Mouse (Mus musculus): ENCODE results near the gene Pdap1. TPM values are rescaled to one million over a fixed set of nuclear protein-coding genes. Genes with fewer than 3 reads are reported as not detected.
"Not testable (repeated sequence)": the region's sequence is repeated elsewhere in the genome, so short reads cannot be mapped to it uniquely, and the experiment has no call there.

Pdap1 gene
- polyA plus RNA-seq, 1 experiment = 136 TPM

- Histone ChIP-seq H3K36me3 (ENCODE audit: control insufficient read depth, insufficient read depth) (peaks cover 74% of the 10 kb centered on the region), H3K79me3 (ENCODE audit: low read depth) (no peaks in the 10 kb centered on the region), H3ac (ENCODE audit: control insufficient read depth, insufficient read length, low read depth) (no peak overlapping the region), H3K4me3 (ENCODE audit: insufficient read depth, poor library complexity, severe bottlenecking) (no peak overlapping the region), H3K27me3 (ENCODE audit: control insufficient read depth, insufficient read depth, insufficient read length) (no peaks in the 10 kb centered on the region), H3K79me2 (ENCODE audit: control insufficient read depth, insufficient read depth) (no peaks in the 10 kb centered on the region)
- TF ChIP-seq USF1 (IDR thresholded peaks at IDR 0.05; ENCODE audit: low read depth) = no peak
- TF ChIP-seq MAX (IDR thresholded peaks at IDR 0.05) = no peak
- no peak for TF ChIP-seq MYOD1 (IDR thresholded peaks at IDR 0.05; ENCODE audit: control insufficient read depth, insufficient read length, low read depth)
- TF ChIP-seq CEBPB (IDR thresholded peaks at IDR 0.05; ENCODE audit: low read depth) = no peak
- TF ChIP-seq CTCF (IDR thresholded peaks at IDR 0.05; ENCODE audit: control insufficient read depth, insufficient read depth, insufficient read length) = no peak
- TF ChIP-seq FOSL1 (IDR thresholded peaks at IDR 0.05; ENCODE audit: insufficient read depth, low read length, poor library complexity, severe bottlenecking) = no peak
- no peak for TF ChIP-seq MYOG (IDR thresholded peaks at IDR 0.05; ENCODE audit: control insufficient read depth, extremely low read depth, insufficient read length)
These were observed 37.3 kb downstream of the Pdap1 start for GRCm38 (mm10) chr5:145102706-145103105.

DNA sequence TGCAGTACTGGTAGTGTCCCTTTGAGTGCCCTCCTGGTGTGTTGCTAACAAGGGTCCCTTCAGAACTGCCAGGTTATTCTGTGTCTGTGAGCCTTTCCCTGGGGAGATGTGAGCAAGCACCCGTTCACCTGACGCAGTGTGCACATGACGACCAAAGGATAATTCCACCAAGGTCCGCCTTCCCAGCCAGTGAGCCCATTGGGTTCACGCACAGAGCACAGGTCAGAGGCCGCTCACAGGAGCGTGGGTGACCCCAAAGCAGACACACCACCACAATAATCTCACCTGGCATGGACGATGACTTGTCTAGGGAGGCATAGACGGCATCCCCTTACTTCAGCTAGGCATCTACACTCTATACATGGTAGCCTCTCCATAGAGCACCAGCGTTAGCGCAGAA lies 38.6 kb downstream of the Pdap1 start:
- H3K36me3 ChIP-seq (ENCODE audit: control insufficient read depth, insufficient read depth) = peaks cover 81% of the 10 kb centered on the region
- not testable (repeated sequence) for H3K79me2 ChIP-seq (ENCODE audit: control insufficient read depth, insufficient read depth); H3K79me3 ChIP-seq (ENCODE audit: low read depth); H3K27me3 ChIP-seq (ENCODE audit: control insufficient read depth, insufficient read depth, insufficient read length); H3K4me3 ChIP-seq (ENCODE audit: insufficient read depth, poor library complexity, severe bottlenecking); H3ac ChIP-seq (ENCODE audit: control insufficient read depth, insufficient read length, low read depth)

- no peaks in the 10 kb centered on the region for H3K79me3 ChIP-seq (ENCODE audit: low read depth)
- TF ChIP-seq CTCF (IDR thresholded peaks at IDR 0.05; ENCODE audit: control insufficient read depth, insufficient read depth, insufficient read length) (no peak), MYOG (IDR thresholded peaks at IDR 0.05; ENCODE audit: control insufficient read depth, extremely low read depth, insufficient read length) (no peak), MYOD1 (IDR thresholded peaks at IDR 0.05; ENCODE audit: control insufficient read depth, insufficient read length, low read depth) (no peak), CEBPB (IDR thresholded peaks at IDR 0.05; ENCODE audit: low read depth) (no peak), MAX (IDR thresholded peaks at IDR 0.05) (no peak), FOSL1 (IDR thresholded peaks at IDR 0.05; ENCODE audit: insufficient read depth, low read length, poor library complexity, severe bottlenecking) (no peak), USF1 (IDR thresholded peaks at IDR 0.05; ENCODE audit: low read depth) (no peak)
- H3K4me3 ChIP-seq (ENCODE audit: insufficient read depth, poor library complexity, severe bottlenecking) = no peak overlapping the region
- no peaks in the 10 kb centered on the region for H3K27me3 ChIP-seq (ENCODE audit: control insufficient read depth, insufficient read depth, insufficient read length)
- H3K79me2 ChIP-seq (ENCODE audit: control insufficient read depth, insufficient read depth) = no peaks in the 10 kb centered on the region
- peaks cover 79% of the 10 kb centered on the region for H3K36me3 ChIP-seq (ENCODE audit: control insufficient read depth, insufficient read depth)
- no peak overlapping the region for H3ac ChIP-seq (ENCODE audit: control insufficient read depth, insufficient read length, low read depth)
These were observed 39.1 kb downstream of the Pdap1 start for GRCm38 (mm10) chr5:145100960-145101359.

GRCm38 (mm10) chr5:145098340-145098821 lies 41.7 kb downstream of the Pdap1 start:
- H3K36me3 ChIP-seq (ENCODE audit: control insufficient read depth, insufficient read depth) = peaks cover 76% of the 10 kb centered on the region
- H3K79me3 ChIP-seq (ENCODE audit: low read depth) = no peaks in the 10 kb centered on the region
- TF ChIP-seq MYOD1 (IDR thresholded peaks at IDR 0.05; ENCODE audit: control insufficient read depth, insufficient read length, low read depth) (no peak), MYOG (IDR thresholded peaks at IDR 0.05; ENCODE audit: control insufficient read depth, extremely low read depth, insufficient read length) (no peak), CTCF (IDR thresholded peaks at IDR 0.05; ENCODE audit: control insufficient read depth, insufficient read depth, insufficient read length) (no peak), FOSL1 (IDR thresholded peaks at IDR 0.05; ENCODE audit: insufficient read depth, low read length, poor library complexity, severe bottlenecking) (no peak), USF1 (IDR thresholded peaks at IDR 0.05; ENCODE audit: low read depth) (no peak), CEBPB (IDR thresholded peaks at IDR 0.05; ENCODE audit: low read depth) (no peak), MAX (IDR thresholded peaks at IDR 0.05) (no peak)

GRCm38 (mm10) chr5:145096195-145096594 lies 43.8 kb downstream of the Pdap1 start:
- no peak overlapping the region for H3K4me3 ChIP-seq (ENCODE audit: insufficient read depth, poor library complexity, severe bottlenecking)
- H3K79me2 ChIP-seq (ENCODE audit: control insufficient read depth, insufficient read depth) = no peaks in the 10 kb centered on the region
- peaks cover 81% of the 10 kb centered on the region for H3K36me3 ChIP-seq (ENCODE audit: control insufficient read depth, insufficient read depth)
- no peak overlapping the region for H3ac ChIP-seq (ENCODE audit: control insufficient read depth, insufficient read length, low read depth)
- H3K79me3 ChIP-seq (ENCODE audit: low read depth) = no peaks in the 10 kb centered on the region
- no peak for TF ChIP-seq CTCF (IDR thresholded peaks at IDR 0.05; ENCODE audit: control insufficient read depth, insufficient read depth, insufficient read length)
- no peak for TF ChIP-seq MAX (IDR thresholded peaks at IDR 0.05)
- TF ChIP-seq FOSL1 (IDR thresholded peaks at IDR 0.05; ENCODE audit: insufficient read depth, low read length, poor library complexity, severe bottlenecking) = no peak
- no peak for TF ChIP-seq MYOD1 (IDR thresholded peaks at IDR 0.05; ENCODE audit: control insufficient read depth, insufficient read length, low read depth)
- no peak for TF ChIP-seq USF1 (IDR thresholded peaks at IDR 0.05; ENCODE audit: low read depth)
- no peak for TF ChIP-seq CEBPB (IDR thresholded peaks at IDR 0.05; ENCODE audit: low read depth)
- TF ChIP-seq MYOG (IDR thresholded peaks at IDR 0.05; ENCODE audit: control insufficient read depth, extremely low read depth, insufficient read length) = no peak
- H3K27me3 ChIP-seq (ENCODE audit: control insufficient read depth, insufficient read depth, insufficient read length) = no peaks in the 10 kb centered on the region

More at GRCm38 (mm10) chr5:145098340-145098821, 41.7 kb downstream of the Pdap1 start:
- H3K27me3 ChIP-seq (ENCODE audit: control insufficient read depth, insufficient read depth, insufficient read length) = no peaks in the 10 kb centered on the region
- no peak overlapping the region for H3K4me3 ChIP-seq (ENCODE audit: insufficient read depth, poor library complexity, severe bottlenecking)
- no peak overlapping the region for H3ac ChIP-seq (ENCODE audit: control insufficient read depth, insufficient read length, low read depth)
- no peaks in the 10 kb centered on the region for H3K79me2 ChIP-seq (ENCODE audit: control insufficient read depth, insufficient read depth)

- Histone ChIP-seq H3K4me3 (ENCODE audit: insufficient read depth, poor library complexity, severe bottlenecking) (no peak overlapping the region), H3ac (ENCODE audit: control insufficient read depth, insufficient read length, low read depth) (no peak overlapping the region), H3K36me3 (ENCODE audit: control insufficient read depth, insufficient read depth) (peaks cover 41% of the 10 kb centered on the region), H3K79me3 (ENCODE audit: low read depth) (peaks cover 43% of the 10 kb centered on the region), H3K79me2 (ENCODE audit: control insufficient read depth, insufficient read depth) (peaks cover 58% of the 10 kb centered on the region), H3K27me3 (ENCODE audit: control insufficient read depth, insufficient read depth, insufficient read length) (no peaks in the 10 kb centered on the region)
- no peak for TF ChIP-seq MYOG (IDR thresholded peaks at IDR 0.05; ENCODE audit: control insufficient read depth, extremely low read depth, insufficient read length)
- TF ChIP-seq MAX (IDR thresholded peaks at IDR 0.05) = no peak
- TF ChIP-seq CEBPB (IDR thresholded peaks at IDR 0.05; ENCODE audit: low read depth) = no peak
- TF ChIP-seq CTCF (IDR thresholded peaks at IDR 0.05; ENCODE audit: control insufficient read depth, insufficient read depth, insufficient read length) = no peak
- no peak for TF ChIP-seq MYOD1 (IDR thresholded peaks at IDR 0.05; ENCODE audit: control insufficient read depth, insufficient read length, low read depth)
- no peak for TF ChIP-seq FOSL1 (IDR thresholded peaks at IDR 0.05; ENCODE audit: insufficient read depth, low read length, poor library complexity, severe bottlenecking)
- no peak for TF ChIP-seq USF1 (IDR thresholded peaks at IDR 0.05; ENCODE audit: low read depth)
These were observed 50.2 kb downstream of the Pdap1 start for GRCm38 (mm10) chr5:145089878-145090277.
